ENCODE assay signal across 28 mouse cellular contexts in genomic region chr11:93490211-93490820, GRCm38 (mm10).
A peak's percentile ranks its signal among the peaks of the same experiment; 100 is the strongest.
DNase-seq lines count a peak whose midpoint lies in the region; ATAC-seq and TF ChIP-seq lines count a peak whose summit lies in the region.
"Had no signal": no experiment of that assay in that cellular context is flagged by ENCODE, and none has a peak within 500 bp of the region (broad histone marks: within the 10 kb centered on the region; RNA-seq: fewer than 3 reads in every experiment).

No protein-coding gene starts in this region.

- no peak for DNase-seq in frontal cortex, postnatal 10 days (ENCODE audit: low spot score in 2 of 2)
- DNase-seq in left cerebral cortex, postnatal 36 days (ENCODE audit: low spot score in 2 of 2) = peak; percentile 33 to 60
- no peak for DNase-seq in left cerebral cortex, postnatal 4 days
- peak; percentile 91 for DNase-seq in cerebellum, adult 8-10 months
- DNase-seq in gastrocnemius, adult 18-20 months (ENCODE audit: low spot score) = no peak
- DNase-seq: adrenal gland, postnatal 14 days; gastrocnemius, postnatal 14 days; heart, adult 2 months; kidney, adult 11 months; layer of hippocampus, postnatal 36 days; lung, embryonic 14.5 days; lung, postnatal 4 days; retina, postnatal 1 day; thymus, adult 2 months had no signal

- peak; percentile 87 for ATAC-seq in frontal cortex, adult (ENCODE audit: low TSS enrichment)
- no peak for ATAC-seq in megakaryocyte, adult 5-6 weeks (ENCODE audit: poor library complexity, severe bottlenecking)
- ATAC-seq: activated CD4-positive, CD25-positive, alpha-beta regulatory T cell, adult 4 months; CD4-positive, CD25-positive, alpha-beta regulatory T cell, adult 4 months; forebrain, embryonic 15.5 days; liver, embryonic 12.5 days; Patski had no signal

- no peak for TF ChIP-seq CTCF in cortical plate, adult 2 months (IDR thresholded peaks at IDR 0.05; ENCODE audit: extremely low read depth, insufficient read depth, low read length)

- no peak for TF ChIP-seq POLR2A in cortical plate, adult 2 months (IDR thresholded peaks at IDR 0.05; ENCODE audit: extremely low read depth, insufficient read depth, low read length)

- H3K27ac ChIP-seq in cortical plate, adult 2 months (ENCODE audit: insufficient read depth, low read length) = peak overlapping the region; percentile 19; the same call in 1 of the 2 replicates
- H3K27ac ChIP-seq: embryonic facial prominence, embryonic 13.5 days; forebrain, embryonic 15.5 days; heart, adult 2 months; hindbrain, embryonic 10.5 days; kidney, postnatal 0 days; limb, embryonic 12.5 days; liver, embryonic 12.5 days; midbrain, embryonic 10.5 days; stomach, embryonic 15.5 days had no signal

- intact Hi-C loops in left cerebral cortex, postnatal 36 days (cut with DNase I) = loop anchor here (5.0 kb wide), 1 partner anchor 77 kb away; no protein-coding TSS in a partner anchor
- intact Hi-C loops in left cerebral cortex, postnatal 4 days (cut with DNase I) = no loop called here

- no peak overlapping the region for H3K4me3 ChIP-seq in cortical plate, adult 2 months (ENCODE audit: insufficient read depth, low read length)
- H3K4me3 ChIP-seq: embryonic facial prominence, embryonic 13.5 days; forebrain, embryonic 15.5 days; heart, adult 2 months; hindbrain, embryonic 10.5 days; limb, embryonic 12.5 days; liver, embryonic 12.5 days; midbrain, embryonic 10.5 days; stomach, embryonic 15.5 days had no signal

- H3K4me1 ChIP-seq in cortical plate, adult 2 months (ENCODE audit: control insufficient read depth, insufficient read depth, low read length) = peaks cover 4% of the 10 kb centered on the region; the same call in 1 of the 2 replicates
- H3K4me1 ChIP-seq: embryonic facial prominence, embryonic 13.5 days; hindbrain, embryonic 10.5 days; limb, embryonic 12.5 days; liver, embryonic 12.5 days; midbrain, embryonic 10.5 days; stomach, embryonic 15.5 days had no signal

Comparison
In these comparisons a context has a peak if more than half of its experiments do, and no peak if none do; other contexts are left out.
1. DNase-seq: peak in left cerebral cortex, postnatal 36 days (2 of 2) and cerebellum, adult 8-10 months (single experiment); none in frontal cortex, postnatal 10 days (0 of 2), left cerebral cortex, postnatal 4 days (single experiment) and gastrocnemius, adult 18-20 months (single experiment).